Mouse (Mus musculus) neural tube, embryonic 15.5 days (tissue): ENCODE measurements around the gene Vav2. TPM values are rescaled to one million over a fixed set of nuclear protein-coding genes. Genes with fewer than 3 reads are reported as not detected.
A peak's percentile ranks its signal among the peaks of the same experiment; 100 is the strongest.

Source experiments
- ATAC-seq: fragments of 200-750 bp; cut with Nextera tagmentation; 2 replicates; pipeline ENCODE4 v1.8.0; 2017; ENCODE audit warnings: mild to moderate bottlenecking, moderate TSS enrichment, moderate library complexity; ENCODE audit not compliant: low FRiP score
- H3K27ac ChIP-seq: fragments of 300-500 bp; sonication (generic); replicated peaks from 2 replicates; pipeline ENCODE4 v1.5.1; 2015; ENCODE audit warnings: mild to moderate bottlenecking, inconsistent platforms
- H3K27me3 ChIP-seq: fragments of 300-500 bp; sonication (generic); replicated peaks from 2 replicates; pipeline ENCODE4 v1.6.1; 2015; ENCODE audit warnings: inconsistent platforms
- H3K36me3 ChIP-seq: fragments of 300-500 bp; sonication (generic); 2 replicates; pipeline ENCODE4 v1.6.1; 2015; ENCODE audit warnings: inconsistent platforms
- H3K4me1 ChIP-seq: fragments of 300-500 bp; sonication (generic); 2 replicates; pipeline ENCODE4 v1.6.1; 2015; ENCODE audit warnings: inconsistent platforms
- H3K4me2 ChIP-seq: fragments of 300-500 bp; sonication (generic); 2 replicates; pipeline ENCODE4 v1.6.1; 2015; ENCODE audit warnings: inconsistent platforms, mild to moderate bottlenecking, moderate library complexity
- H3K4me3 ChIP-seq: fragments of 300-500 bp; sonication (generic); replicated peaks from 2 replicates; pipeline ENCODE4 v1.5.1; 2015; ENCODE audit warnings: mild to moderate bottlenecking, inconsistent platforms
- H3K9ac ChIP-seq: fragments of 300-500 bp; sonication (generic); replicated peaks from 2 replicates; pipeline ENCODE4 v1.6.1; 2015; ENCODE audit warnings: mild to moderate bottlenecking, inconsistent platforms
- H3K9me3 ChIP-seq: fragments of 300-500 bp; sonication (generic); replicated peaks from 2 replicates; pipeline ENCODE4 v1.6.1; 2016; ENCODE audit warnings: inconsistent platforms
- WGBS: fragments of 180-500 bp; shearing (Covaris S2); methylation state at CpG from one replicate; pipeline ENCODE4 v1.1.7; 2015; ENCODE audit warnings: mixed read lengths; 5-methylcytosine and 5-hydroxymethylcytosine counted together
- polyA plus RNA-seq: library from polyadenylated mRNA; unstranded; fragments of >200 nt; fragmentation: Nextera tagmentation; extraction: Ambion mirVana; gene quantifications from 2 replicates; pipeline ENCODE4 v1.2.1, GENCODE M21; 2015

The Vav2 gene
- polyA plus RNA-seq, 1 experiment from 2014 or later = 15.5 TPM

- Histone ChIP-seq H3K9ac (no peak overlapping the region), H3K4me1 (peaks cover 40% of the 10 kb centered on the region), H3K27ac (no peak overlapping the region), H3K4me3 (no peak overlapping the region), H3K9me3 (no peaks in the 10 kb centered on the region), H3K36me3 (no peaks in the 10 kb centered on the region), H3K4me2 (no peak overlapping the region), H3K27me3 (no peaks in the 10 kb centered on the region)
- ATAC-seq = no peak
- 75% methylated on average over 6 of the region's 6 CpGs for WGBS
Observed at GRCm38 (mm10) chr2:27354610-27355211, 72.1 kb downstream of the Vav2 start.

- Histone ChIP-seq H3K4me3 (no peak overlapping the region), H3K27ac (no peak overlapping the region), H3K36me3 (no peaks in the 10 kb centered on the region), H3K27me3 (no peaks in the 10 kb centered on the region), H3K4me1 (peaks cover 25% of the 10 kb centered on the region), H3K9ac (no peak overlapping the region), H3K4me2 (no peak overlapping the region), H3K9me3 (no peaks in the 10 kb centered on the region)
- peak; percentile 39; the same call in 1 of the 2 replicates for ATAC-seq
- 52% methylated on average over 8 of the region's 8 CpGs for WGBS
Observed at GRCm38 (mm10) chr2:27352720-27353119, 74.1 kb downstream of the Vav2 start.

- no peak overlapping the region for H3K27ac ChIP-seq
- 98% methylated on average over 5 of the region's 5 CpGs for WGBS
- no peak overlapping the region for H3K4me2 ChIP-seq
- no peaks in the 10 kb centered on the region for H3K27me3 ChIP-seq
- ATAC-seq = no peak
- H3K4me1 ChIP-seq = peaks cover 21% of the 10 kb centered on the region
- no peak overlapping the region for H3K4me3 ChIP-seq
- H3K9ac ChIP-seq = no peak overlapping the region
- H3K36me3 ChIP-seq = no peaks in the 10 kb centered on the region
- no peaks in the 10 kb centered on the region for H3K9me3 ChIP-seq
Observed at GRCm38 (mm10) chr2:27350371-27350770, 76.5 kb downstream of the Vav2 start.

- H3K9me3 ChIP-seq = no peaks in the 10 kb centered on the region
- peaks cover 36% of the 10 kb centered on the region for H3K4me1 ChIP-seq
- H3K27me3 ChIP-seq = no peaks in the 10 kb centered on the region
- peak overlapping the region; percentile 80 for H3K27ac ChIP-seq
- no peak overlapping the region for H3K4me3 ChIP-seq
- H3K36me3 ChIP-seq = no peaks in the 10 kb centered on the region
- ATAC-seq = no peak; the same call in 1 of the 2 replicates
- H3K4me2 ChIP-seq = peak overlapping the region; percentile 42
- peak overlapping the region; percentile 32; the same call in 1 of the 2 replicates for H3K9ac ChIP-seq
- 13% methylated on average over 12 of the region's 12 CpGs for WGBS
Observed at GRCm38 (mm10) chr2:27343984-27344453, 82.8 kb downstream of the Vav2 start.

GRCm38 (mm10) chr2:27340682-27341081 is 86.2 kb downstream of the Vav2 start:
- ATAC-seq = no peak
- Histone ChIP-seq H3K4me2 (no peak overlapping the region), H3K27me3 (no peaks in the 10 kb centered on the region), H3K9ac (no peak overlapping the region), H3K4me1 (peaks cover 62% of the 10 kb centered on the region), H3K36me3 (no peaks in the 10 kb centered on the region), H3K4me3 (no peak overlapping the region), H3K27ac (no peak overlapping the region), H3K9me3 (no peaks in the 10 kb centered on the region)
- WGBS = 79% methylated on average over 6 of the region's 6 CpGs

GRCm38 (mm10) chr2:27339051-27339450 is 87.8 kb downstream of the Vav2 start:
- H3K27ac ChIP-seq = no peak overlapping the region; the same call in 1 of the 2 replicates
- no peak overlapping the region for H3K4me3 ChIP-seq
- no peak for ATAC-seq
- no peaks in the 10 kb centered on the region for H3K9me3 ChIP-seq
- H3K4me1 ChIP-seq = peaks cover 57% of the 10 kb centered on the region
- H3K36me3 ChIP-seq = no peaks in the 10 kb centered on the region
- H3K9ac ChIP-seq = peak overlapping the region; percentile 14; the same call in 1 of the 2 replicates
- no peak overlapping the region for H3K4me2 ChIP-seq
- WGBS = 55% methylated on average over 8 of the region's 8 CpGs
- H3K27me3 ChIP-seq = no peaks in the 10 kb centered on the region

GRCm38 (mm10) chr2:27337261-27337660 is 89.6 kb downstream of the Vav2 start:
- peak overlapping the region; percentile 20; the same call in 1 of the 2 replicates for H3K27ac ChIP-seq
- peaks cover 47% of the 10 kb centered on the region for H3K4me1 ChIP-seq

GRCm38 (mm10) chr2:27336600-27336999 is 90.2 kb downstream of the Vav2 start:
- 55% methylated on average over 9 of the region's 9 CpGs for WGBS
- no peak overlapping the region for H3K9ac ChIP-seq
- no peak overlapping the region for H3K4me3 ChIP-seq
- H3K4me2 ChIP-seq = no peak overlapping the region
- H3K27me3 ChIP-seq = no peaks in the 10 kb centered on the region
- peak overlapping the region; percentile 20; the same call in 1 of the 2 replicates for H3K27ac ChIP-seq
- H3K36me3 ChIP-seq = no peaks in the 10 kb centered on the region
- no peak for ATAC-seq
- peaks cover 47% of the 10 kb centered on the region for H3K4me1 ChIP-seq
- no peaks in the 10 kb centered on the region for H3K9me3 ChIP-seq

More at GRCm38 (mm10) chr2:27337261-27337660, 89.6 kb downstream of the Vav2 start:
- Histone ChIP-seq H3K36me3 (no peaks in the 10 kb centered on the region), H3K4me3 (no peak overlapping the region), H3K9ac (no peak overlapping the region), H3K9me3 (no peaks in the 10 kb centered on the region), H3K27me3 (no peaks in the 10 kb centered on the region), H3K4me2 (no peak overlapping the region)
- no peak for ATAC-seq
- WGBS = 60% methylated on average over 6 of the region's 6 CpGs

- no peaks in the 10 kb centered on the region for H3K27me3 ChIP-seq
- H3K4me2 ChIP-seq = no peak overlapping the region
- no peaks in the 10 kb centered on the region for H3K9me3 ChIP-seq
- H3K4me1 ChIP-seq = peaks cover 59% of the 10 kb centered on the region
- peak overlapping the region; percentile 35; the same call in 1 of the 2 replicates for H3K27ac ChIP-seq
- ATAC-seq = no peak
- no peaks in the 10 kb centered on the region for H3K36me3 ChIP-seq
- H3K9ac ChIP-seq = no peak overlapping the region
- WGBS = 63% methylated on average over 4 of the region's 4 CpGs
- no peak overlapping the region for H3K4me3 ChIP-seq
Observed at GRCm38 (mm10) chr2:27334816-27335215, 92.0 kb downstream of the Vav2 start.

- H3K4me3 ChIP-seq = no peak overlapping the region
- H3K4me1 ChIP-seq = peaks cover 54% of the 10 kb centered on the region
- no peak overlapping the region for H3K4me2 ChIP-seq
- WGBS = 82% methylated on average over 5 of the region's 5 CpGs
- no peaks in the 10 kb centered on the region for H3K9me3 ChIP-seq
- H3K36me3 ChIP-seq = no peaks in the 10 kb centered on the region
- H3K27ac ChIP-seq = peak overlapping the region; percentile 56; the same call in 1 of the 2 replicates
- no peak for ATAC-seq
- no peak overlapping the region for H3K9ac ChIP-seq
- H3K27me3 ChIP-seq = no peaks in the 10 kb centered on the region
Observed at GRCm38 (mm10) chr2:27331560-27331959, 95.3 kb downstream of the Vav2 start.

- 41% methylated on average over 8 of the region's 8 CpGs for WGBS
- Histone ChIP-seq H3K27me3 (no peaks in the 10 kb centered on the region), H3K9ac (no peak overlapping the region), H3K4me3 (no peak overlapping the region), H3K36me3 (no peaks in the 10 kb centered on the region), H3K27ac (peak overlapping the region; percentile 56), H3K9me3 (no peaks in the 10 kb centered on the region), H3K4me2 (no peak overlapping the region), H3K4me1 (peaks cover 47% of the 10 kb centered on the region)
- no peak; the same call in 1 of the 2 replicates for ATAC-seq
Observed at GRCm38 (mm10) chr2:27330446-27330845, 96.4 kb downstream of the Vav2 start.

- H3K4me2 ChIP-seq = no peak overlapping the region
- H3K27me3 ChIP-seq = no peaks in the 10 kb centered on the region
- 89% methylated on average over 10 of the region's 10 CpGs for WGBS
- H3K9ac ChIP-seq = no peak overlapping the region
- no peak overlapping the region for H3K4me3 ChIP-seq
- no peaks in the 10 kb centered on the region for H3K9me3 ChIP-seq
- no peak for ATAC-seq
- no peak overlapping the region for H3K27ac ChIP-seq
- H3K36me3 ChIP-seq = no peaks in the 10 kb centered on the region
- peaks cover 48% of the 10 kb centered on the region for H3K4me1 ChIP-seq
Observed at GRCm38 (mm10) chr2:27329386-27330060, 97.3 kb downstream of the Vav2 start.
